Mouse (Mus musculus): ENCODE measurements around the gene H2-M3.

DNA sequence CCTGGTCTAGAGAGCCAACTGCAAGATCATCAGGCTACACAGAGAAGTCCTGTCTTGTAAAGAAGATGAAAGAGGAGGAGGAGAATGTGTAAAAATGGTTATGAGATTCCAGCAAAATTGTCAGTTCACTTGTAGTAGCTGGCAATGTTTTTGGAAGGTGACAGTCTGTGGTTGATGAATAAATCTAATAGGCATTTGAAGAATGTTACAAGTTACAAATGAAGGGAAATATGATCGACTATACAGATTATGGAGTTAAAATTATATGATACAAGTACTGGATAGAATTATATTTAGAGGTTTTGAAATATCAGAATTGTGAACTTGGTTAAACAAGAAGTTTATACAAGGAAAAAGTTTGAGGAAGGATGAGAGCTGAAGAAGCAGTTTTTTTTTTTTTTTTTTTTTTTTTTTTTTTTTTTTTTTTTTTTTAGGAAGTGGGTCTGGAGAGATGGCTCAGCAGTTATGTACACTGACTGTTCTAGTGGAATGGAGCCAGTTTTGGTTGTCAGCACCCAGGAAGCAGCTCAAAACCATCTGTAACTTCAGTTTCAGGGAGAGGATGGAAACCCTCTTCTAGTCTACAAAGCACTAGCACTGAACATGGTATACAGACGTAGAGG, 5.7 kb downstream of the H2-M3 start:
- no peak for TF ChIP-seq TAL1 (IDR thresholded peaks at IDR 0.05; ENCODE audit: low read length)
- no peak for TF ChIP-seq GATA1 (IDR thresholded peaks at IDR 0.05; ENCODE audit: low read length)
